Mouse (Mus musculus) cerebellum, adult 2 months (tissue): ENCODE measurements at regions not wholly inside any gene's neighbourhood (a gene's known extent, or its start where the extent isn't known, plus 50 kb on each side); places are given as distances from the start of the nearest gene placed in this dataset.

Source experiments
- CTCF ChIP-seq: fragments of 200-500 bp; IDR thresholded peaks from 2 replicates; pipeline ENCODE4 v1.5.1; 2011; ENCODE audit warnings: low read depth, mild to moderate bottlenecking, control low read depth, low read length, moderate library complexity, borderline replicate concordance; ENCODE audit not compliant: insufficient read depth
- POLR2A ChIP-seq: fragments of 200-500 bp; IDR thresholded peaks from 2 replicates; pipeline ENCODE4 v1.6.1; 2011; ENCODE audit warnings: low read length, control low read depth, borderline replicate concordance; ENCODE audit not compliant: insufficient read depth

DNA sequence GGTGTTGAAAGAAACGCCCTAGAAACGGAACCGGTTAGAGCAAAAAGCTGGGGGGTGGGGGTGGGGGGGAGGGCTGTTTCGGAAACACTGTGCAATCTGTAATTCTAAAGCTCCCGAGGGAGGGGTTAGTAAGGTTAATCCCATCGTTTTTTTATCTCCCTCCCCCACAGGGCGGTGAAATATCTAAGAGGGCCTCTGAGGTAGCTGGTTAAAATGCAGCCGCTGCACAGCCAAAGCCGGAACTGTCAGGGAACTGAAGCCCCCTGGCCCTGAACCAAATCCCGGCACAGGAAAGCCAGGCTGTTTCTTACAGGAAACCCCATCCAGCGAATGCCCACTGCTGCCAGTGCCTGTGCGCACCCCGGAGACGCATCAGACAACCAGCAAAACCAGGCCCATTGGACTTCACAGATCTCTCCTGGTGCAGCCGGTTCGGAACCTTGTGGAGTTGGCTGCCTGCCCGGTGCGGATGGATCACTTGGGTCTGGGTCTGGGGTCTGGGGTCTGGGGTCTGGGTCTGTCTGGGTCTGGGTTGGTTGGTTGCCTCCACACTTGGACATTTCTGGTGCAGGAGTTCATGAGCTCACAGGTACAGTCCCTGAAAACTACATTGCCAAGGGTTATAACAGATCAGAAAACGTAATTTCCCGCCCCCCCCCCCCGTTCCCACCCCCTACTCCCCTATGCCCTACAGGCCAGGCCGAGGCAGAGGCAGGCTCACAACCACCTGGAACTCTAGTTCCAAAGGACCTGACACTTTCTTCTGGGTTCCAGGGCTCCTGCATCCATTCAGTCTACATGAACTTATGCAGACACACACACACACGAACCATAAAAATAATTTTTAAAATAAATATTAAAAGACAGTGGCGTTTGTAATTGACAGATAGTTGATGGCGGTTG lies 272.7 kb downstream of the Gxylt1 start:
- no peak for TF ChIP-seq CTCF
- TF ChIP-seq POLR2A: no peak
